Mouse (Mus musculus) heart, postnatal 0 days (tissue): ENCODE data around the gene Lmntd1. TPM values are rescaled to one million over a fixed set of nuclear protein-coding genes. Genes with fewer than 3 reads are reported as not detected.

Experiments
- ATAC-seq: fragments of 200-750 bp; cut with Nextera tagmentation; 2 replicates; pipeline ENCODE4 v1.8.0; 2017; ENCODE audit warnings: low read depth, moderate number of reproducible peaks, moderate library complexity; ENCODE audit not compliant: insufficient read depth
- DNase-seq: peaks from one replicate; pipeline ENCODE4 v3.0.0-alpha.2; 2016; ENCODE audit warnings: low spot score
- H3K27ac ChIP-seq: fragments of 300-500 bp; sonication (generic); 2 replicates; pipeline ENCODE4 v1.5.1; 2014; ENCODE audit warnings: low read depth, mild to moderate bottlenecking
- H3K27me3 ChIP-seq: fragments of 300-500 bp; sonication (generic); 2 replicates; pipeline ENCODE4 v1.6.1; 2014; ENCODE audit warnings: low read length, mixed read lengths; ENCODE audit not compliant: control insufficient read depth, insufficient read depth
- H3K36me3 ChIP-seq: fragments of 300-500 bp; sonication (generic); replicated peaks from 2 replicates; pipeline ENCODE4 v1.6.1; 2014; ENCODE audit warnings: low read length, mixed read lengths; ENCODE audit not compliant: control insufficient read depth, insufficient read depth
- H3K4me1 ChIP-seq: fragments of 300-500 bp; sonication (generic); 2 replicates; pipeline ENCODE4 v1.6.1; 2014; ENCODE audit warnings: antibody characterized with exemption; ENCODE audit not compliant: control insufficient read depth, insufficient read depth
- H3K4me2 ChIP-seq: fragments of 300-500 bp; sonication (generic); 2 replicates; pipeline ENCODE4 v1.6.1; 2014; ENCODE audit warnings: low read depth, mild to moderate bottlenecking, low read length, moderate library complexity
- H3K4me3 ChIP-seq: fragments of 300-500 bp; sonication (generic); 2 replicates; pipeline ENCODE4 v1.5.1; 2014; ENCODE audit warnings: low read depth, low read length
- H3K9ac ChIP-seq: fragments of 300-500 bp; sonication (generic); replicated peaks from 2 replicates; pipeline ENCODE4 v1.6.1; 2014; ENCODE audit warnings: low read depth, low read length, mixed read lengths
- H3K9me3 ChIP-seq: fragments of 300-500 bp; sonication (generic); replicated peaks from 2 replicates; pipeline ENCODE4 v1.6.1; 2016; ENCODE audit warnings: low read length; ENCODE audit not compliant: control insufficient read depth
- CTCF ChIP-seq: IDR thresholded peaks from 2 replicates; pipeline ENCODE4 v1.5.1; 2016; ENCODE audit warnings: antibody characterized with exemption, control low read depth, low read depth
- EP300 ChIP-seq: IDR thresholded peaks from 2 replicates; pipeline ENCODE4 v1.6.1; 2016; ENCODE audit warnings: antibody characterized with exemption, low read depth
- WGBS: fragments of 180-500 bp; shearing (Covaris S2); extraction: QIAGEN DNeasy Blood & Tissue Kit; methylation state at CpG from one replicate; pipeline ENCODE4 v1.1.7; 2014; 5-methylcytosine and 5-hydroxymethylcytosine counted together
- polyA plus RNA-seq: library from polyadenylated mRNA; unstranded; fragments of >200 nt; fragmentation: Nextera tagmentation; extraction: Ambion mirVana; gene quantifications from 2 replicates; pipeline ENCODE4 v1.2.1, GENCODE M21; 2015
- total RNA-seq: library from RNA; depleted of rRNA; stranded (reverse); fragments of >200 nt; gene quantifications from 2 replicates; pipeline ENCODE4 v1.2.3, GENCODE M21; 2014; ENCODE audit warnings: low replicate concordance

The Lmntd1 gene
- total and polyA plus RNA-seq, 2 experiments from 2014 or later: 4.5 to 9.8 TPM

DNA sequence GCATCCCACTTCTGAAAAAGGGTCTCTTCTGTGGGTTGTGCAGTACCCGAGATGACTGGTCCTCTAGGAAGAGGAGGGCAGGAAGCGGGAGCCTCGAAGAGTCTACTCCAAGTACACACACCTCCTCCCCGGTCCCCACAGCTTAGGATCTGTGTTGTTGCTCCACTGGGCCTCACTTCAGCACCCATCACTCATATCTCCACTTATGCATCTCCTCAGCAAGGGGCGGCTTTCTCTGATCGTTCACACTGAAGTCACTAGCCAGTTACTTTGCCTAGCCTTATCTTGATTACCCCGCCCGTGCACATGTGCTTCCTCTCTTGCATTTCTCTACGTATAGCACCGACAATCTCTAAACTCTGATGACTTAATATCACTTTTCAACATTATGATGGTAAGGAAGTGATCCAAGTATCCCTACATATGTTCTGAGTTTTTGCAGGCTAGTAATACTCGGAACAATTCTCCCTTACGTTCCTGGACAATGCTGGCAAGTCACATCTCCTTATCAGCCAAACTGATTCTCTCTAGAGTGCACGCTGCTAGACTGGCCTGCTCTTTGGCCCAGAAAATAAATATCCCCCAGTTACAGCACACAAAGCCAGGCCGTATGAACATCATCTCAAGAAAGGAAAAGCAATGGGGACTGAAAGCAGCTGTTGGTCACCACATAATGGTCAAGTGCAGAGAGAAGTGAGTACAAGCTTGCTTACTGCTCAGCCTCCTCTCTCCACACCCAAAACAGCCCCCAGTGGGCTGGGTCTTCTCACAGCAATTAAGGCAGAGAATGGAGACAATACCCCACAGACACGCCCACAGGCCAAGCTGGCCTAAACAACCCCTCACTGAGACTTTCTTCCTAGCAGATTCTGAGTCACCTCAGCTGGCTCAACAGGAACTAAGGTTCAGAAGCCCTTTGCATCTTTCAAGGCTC lies 56.8 kb downstream of the Lmntd1 start:
- peaks cover 5% of the 10 kb centered on the region for H3K4me1 ChIP-seq
- WGBS: 46% methylated on average over 15 of the region's 15 CpGs
- H3K9ac ChIP-seq: no peak overlapping the region
- no peaks in the 10 kb centered on the region for H3K27me3 ChIP-seq
- TF ChIP-seq CTCF (no peak), EP300 (no peak)
- H3K4me2 ChIP-seq: no peak overlapping the region
- H3K9me3 ChIP-seq: no peaks in the 10 kb centered on the region
- DNase-seq: no peak
- H3K36me3 ChIP-seq: no peaks in the 10 kb centered on the region
- no peak overlapping the region for H3K4me3 ChIP-seq
- peak; percentile 44; the same call in 1 of the 2 replicates for ATAC-seq
- H3K27ac ChIP-seq: peak overlapping the region; percentile 49

DNA sequence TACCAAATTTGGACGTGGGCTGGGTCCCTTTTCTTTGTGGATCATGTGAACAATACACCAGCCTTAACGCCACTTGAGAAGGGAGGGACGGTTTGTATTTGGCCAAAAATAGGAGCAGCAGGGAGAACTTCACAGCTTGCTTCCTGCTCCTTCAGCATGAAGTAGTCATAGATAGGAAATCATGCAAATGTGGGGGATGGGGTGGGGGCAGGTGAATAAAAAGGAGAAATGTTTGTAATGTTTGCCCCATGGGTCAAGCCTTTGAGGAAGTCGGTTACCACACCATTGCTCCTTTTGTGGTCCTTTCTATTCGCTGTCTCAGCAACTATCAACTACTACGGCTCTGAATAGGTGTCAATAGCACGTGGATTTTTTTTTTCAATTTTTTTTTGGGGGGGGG lies 60.9 kb downstream of the Lmntd1 start:
- no peak overlapping the region for H3K4me3 ChIP-seq
- no peak overlapping the region for H3K27ac ChIP-seq
- no peaks in the 10 kb centered on the region for H3K36me3 ChIP-seq
- H3K27me3 ChIP-seq: no peaks in the 10 kb centered on the region
- TF ChIP-seq CTCF: no peak
- no peak for TF ChIP-seq EP300
- DNase-seq (no peak), ATAC-seq (no peak)
- 50% methylated on average over 7 of the region's 7 CpGs for WGBS
- H3K4me1 ChIP-seq: peaks cover 5% of the 10 kb centered on the region
- no peak overlapping the region for H3K4me2 ChIP-seq
- no peak overlapping the region for H3K9ac ChIP-seq
- no peaks in the 10 kb centered on the region for H3K9me3 ChIP-seq

DNA sequence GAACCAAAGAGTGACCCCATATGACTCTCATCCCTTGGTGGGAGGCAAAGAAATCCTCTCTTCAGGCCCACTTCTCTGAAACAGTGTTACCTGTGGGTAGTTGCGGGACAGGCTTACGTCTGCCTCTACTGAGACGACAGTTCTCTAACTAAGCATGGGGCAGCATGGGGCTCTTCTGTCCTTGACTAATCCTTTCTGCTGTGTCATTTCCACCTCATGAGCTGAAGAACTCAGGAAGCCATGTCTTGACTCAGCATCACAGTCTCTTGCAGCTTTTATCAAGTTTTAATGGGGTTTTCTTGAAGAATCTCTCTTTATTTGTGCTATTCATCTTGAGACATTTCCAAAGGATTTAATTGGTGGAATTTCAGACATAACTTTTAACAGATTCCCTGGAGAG lies 61.3 kb downstream of the Lmntd1 start:
- Histone ChIP-seq H3K9me3 (no peaks in the 10 kb centered on the region), H3K36me3 (no peaks in the 10 kb centered on the region), H3K4me2 (no peak overlapping the region), H3K4me3 (no peak overlapping the region), H3K9ac (no peak overlapping the region), H3K27ac (no peak overlapping the region), H3K4me1 (peaks cover 5% of the 10 kb centered on the region), H3K27me3 (no peaks in the 10 kb centered on the region)
- no peak for TF ChIP-seq CTCF
- TF ChIP-seq EP300: no peak
- no peak for ATAC-seq
- DNase-seq: no peak
- WGBS: 92% methylated on average over 3 of the region's 3 CpGs

DNA sequence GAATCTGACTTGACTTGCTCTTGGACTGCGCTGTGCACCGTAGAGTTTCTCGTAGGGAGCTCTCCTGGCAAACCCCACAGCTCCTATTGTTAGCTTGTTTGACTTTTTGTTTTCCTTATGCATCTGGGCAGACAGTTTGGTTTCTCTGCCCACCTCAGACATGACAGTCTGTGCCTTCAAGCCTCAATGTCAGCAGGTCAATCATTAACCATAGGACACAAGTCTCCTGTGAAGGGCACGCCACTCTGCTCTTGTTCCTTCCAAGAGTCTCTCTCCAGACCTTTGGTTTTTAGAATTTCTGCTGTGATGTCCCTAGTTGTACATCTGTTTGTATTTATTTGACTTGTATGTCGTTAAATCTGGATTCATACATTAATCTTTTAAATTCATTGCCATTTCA lies 63.1 kb downstream of the Lmntd1 start:
- no peaks in the 10 kb centered on the region for H3K27me3 ChIP-seq
- no peak overlapping the region for H3K27ac ChIP-seq
- no peak overlapping the region for H3K4me3 ChIP-seq
- no peaks in the 10 kb centered on the region for H3K9me3 ChIP-seq
- 90% methylated on average over 5 of the region's 5 CpGs for WGBS
- TF ChIP-seq EP300: no peak
- no peak for TF ChIP-seq CTCF
- no peaks in the 10 kb centered on the region for H3K4me1 ChIP-seq
- no peak overlapping the region for H3K9ac ChIP-seq
- no peak for DNase-seq
- H3K36me3 ChIP-seq: no peaks in the 10 kb centered on the region
- ATAC-seq: no peak
- no peak overlapping the region for H3K4me2 ChIP-seq

DNA sequence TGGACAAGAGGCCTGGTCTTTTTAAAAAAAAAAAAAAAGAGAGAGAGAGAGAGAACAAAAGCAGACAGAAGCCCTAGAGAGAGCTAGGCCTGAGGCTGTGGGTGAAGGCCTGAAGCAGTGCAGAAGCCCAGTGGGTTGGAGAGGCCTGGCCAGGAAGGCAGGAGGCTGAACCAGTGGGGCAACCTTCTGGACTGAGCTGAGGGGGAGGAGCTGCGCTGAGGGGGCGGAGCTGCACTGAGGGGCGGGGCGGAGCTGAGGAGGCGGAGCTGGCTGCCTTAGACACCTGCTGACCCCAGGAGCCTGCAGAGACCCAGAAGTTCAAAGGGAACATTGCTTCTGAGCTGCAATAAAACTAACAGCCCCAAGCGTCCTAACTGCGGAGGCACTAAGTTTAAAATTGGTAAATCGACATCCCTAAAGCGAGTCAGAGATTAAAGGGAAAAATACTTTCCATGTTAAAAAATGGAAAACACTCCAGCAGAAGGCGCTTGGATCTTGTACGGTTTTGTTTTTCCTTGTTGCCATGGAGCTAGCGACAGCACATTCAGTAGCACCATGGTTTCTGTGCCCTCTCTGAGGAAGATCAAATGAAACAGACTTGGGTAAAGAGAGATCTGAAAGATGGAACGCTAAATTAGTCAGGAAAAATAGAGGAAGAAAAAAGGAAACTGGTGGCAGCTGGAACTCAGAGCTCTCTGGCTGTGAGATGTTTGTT lies 68.0 kb downstream of the Lmntd1 start:
- DNase-seq: no peak
- no peaks in the 10 kb centered on the region; the same call in 1 of the 2 replicates for H3K4me1 ChIP-seq
- H3K4me3 ChIP-seq: no peak overlapping the region
- H3K27me3 ChIP-seq: no peaks in the 10 kb centered on the region
- no peak overlapping the region for H3K4me2 ChIP-seq
- peaks cover 9% of the 10 kb centered on the region for H3K9me3 ChIP-seq
- no peak overlapping the region for H3K27ac ChIP-seq
- no peak for TF ChIP-seq CTCF
- no peak overlapping the region for H3K9ac ChIP-seq
- peak; percentile 36; the same call in 1 of the 2 replicates for ATAC-seq
- WGBS: 53% methylated on average over 13 of the region's 13 CpGs
- H3K36me3 ChIP-seq: no peaks in the 10 kb centered on the region
